Mouse (Mus musculus) limb, embryonic 14.5 days (tissue): ENCODE results near the gene Mrpl57. TPM values are rescaled to one million over a fixed set of nuclear protein-coding genes. Genes with fewer than 3 reads are reported as not detected.
A peak's percentile ranks its signal among the peaks of the same experiment; 100 is the strongest.

Experiments
- ATAC-seq: fragments of 200-750 bp; cut with Nextera tagmentation; 2 replicates; pipeline ENCODE4 v1.8.0; 2017; ENCODE audit warnings: low read depth, moderate number of reproducible peaks, moderate TSS enrichment; ENCODE audit not compliant: low FRiP score
- DNase-seq: peaks from one replicate; pipeline ENCODE4 v3.0.0-alpha.2; 2015; ENCODE audit warnings: low spot score
- H3K27ac ChIP-seq: fragments of 300-500 bp; sonication (generic); replicated peaks from 2 replicates; pipeline ENCODE4 v1.5.1; 2014; ENCODE audit warnings: low read depth, mild to moderate bottlenecking, low read length, moderate library complexity, mixed read lengths
- H3K27me3 ChIP-seq: fragments of 300-500 bp; sonication (generic); 2 replicates; pipeline ENCODE4 v1.6.1; 2014; ENCODE audit warnings: low read length, mixed read lengths; ENCODE audit not compliant: control insufficient read depth, insufficient read depth
- H3K36me3 ChIP-seq: fragments of 300-500 bp; sonication (generic); 2 replicates; pipeline ENCODE4 v1.6.1; 2014; ENCODE audit warnings: mild to moderate bottlenecking, low read length, moderate library complexity, mixed read lengths; ENCODE audit not compliant: control insufficient read depth, insufficient read depth
- H3K4me1 ChIP-seq: fragments of 300-500 bp; sonication (generic); 2 replicates; pipeline ENCODE4 v1.6.1; 2014; ENCODE audit warnings: antibody characterized with exemption, low read length, mixed read lengths; ENCODE audit not compliant: control insufficient read depth, insufficient read depth
- H3K4me2 ChIP-seq: fragments of 300-500 bp; sonication (generic); replicated peaks from 2 replicates; pipeline ENCODE4 v1.6.1; 2014; ENCODE audit warnings: low read depth, mild to moderate bottlenecking, low read length, moderate library complexity; ENCODE audit not compliant: severe bottlenecking
- H3K4me3 ChIP-seq: fragments of 300-500 bp; sonication (generic); replicated peaks from 2 replicates; pipeline ENCODE4 v1.5.1; 2014; ENCODE audit warnings: low read length
- H3K9ac ChIP-seq: fragments of 300-500 bp; sonication (generic); 2 replicates; pipeline ENCODE4 v1.6.1; 2014; ENCODE audit warnings: mild to moderate bottlenecking, low read depth, low read length, moderate library complexity; ENCODE audit not compliant: severe bottlenecking
- H3K9me3 ChIP-seq: fragments of 300-500 bp; sonication (generic); 2 replicates; pipeline ENCODE4 v1.6.1; 2016; ENCODE audit warnings: low read length; ENCODE audit not compliant: control insufficient read depth
- POLR2A ChIP-seq: fragments of 200-500 bp; IDR thresholded peaks from 2 replicates; pipeline ENCODE4 v1.8.0; 2012; ENCODE audit warnings: inconsistent platforms, mild to moderate bottlenecking, moderate library complexity, borderline replicate concordance; ENCODE audit not compliant: insufficient read depth, insufficient read length; ENCODE audit errors: extremely low read depth
- WGBS: fragments of 180-500 bp; shearing (Covaris S2); extraction: QIAGEN DNeasy Blood & Tissue Kit; methylation state at CpG from one replicate; pipeline ENCODE4 v1.1.7; 2014; 5-methylcytosine and 5-hydroxymethylcytosine counted together
- polyA plus RNA-seq, 2 experiments: library from polyadenylated mRNA; depleted of rRNA in 1 of 2; stranded (reverse) in 1 of 2; unstranded in 1 of 2; fragments of >200 nt; fragmentation: Nextera tagmentation in 1 of 2; extraction: Ambion mirVana in 1 of 2; gene quantifications; 2 replicates each; pipeline versions ENCODE4 v1.2.1 to v1.2.3; 2012 to 2014

The Mrpl57 gene
- polyA plus RNA-seq (2012; rRNA removed) (71.9 and 73.2 TPM in 2 replicates), polyA plus RNA-seq (2014; fragmentation: Nextera tagmentation; extraction: Ambion mirVana) (152 and 162 TPM in 2 replicates)

GRCm38 (mm10) chr14:57825788-57826751 lies at the start of gene Mrpl57, which contains the start of gene Ska3:
Mrpl57 (plus strand) TSS chr14:57826234.
Ska3 (minus strand) TSS chr14:57826185.
- Histone ChIP-seq H3K9me3 (no peaks in the 10 kb centered on the region), H3K4me3 (peak within 1 kb of the TSS; percentile 82), H3K36me3 (peaks cover 22% of the 10 kb centered on the region), H3K27me3 (no peaks in the 10 kb centered on the region), H3K4me1 (peaks cover 16% of the 10 kb centered on the region), H3K9ac (peak within 1 kb of the TSS; percentile 91), H3K27ac (peak within 1 kb of the TSS; percentile 90), H3K4me2 (peak within 1 kb of the TSS; percentile 76)
- peak; percentile 94 for ATAC-seq
- peak; percentile 93; the same call in 1 of the 2 replicates for TF ChIP-seq POLR2A
- WGBS = under 1% methylated on average over 85 of the region's 96 CpGs
- peak; percentile 94 for DNase-seq

GRCm38 (mm10) chr14:57787406-57787805 lies 38.6 kb upstream of the Mrpl57 start:
- Histone ChIP-seq H3K9ac (no peak overlapping the region), H3K4me3 (no peak overlapping the region), H3K9me3 (no peaks in the 10 kb centered on the region), H3K4me1 (no peaks in the 10 kb centered on the region), H3K36me3 (no peaks in the 10 kb centered on the region), H3K4me2 (no peak overlapping the region), H3K27me3 (no peaks in the 10 kb centered on the region), H3K27ac (no peak overlapping the region)
- TF ChIP-seq POLR2A = no peak
- DNase-seq (no peak), ATAC-seq (no peak)
- 59% methylated on average over 4 of the region's 4 CpGs for WGBS

GRCm38 (mm10) chr14:57789311-57789710 lies 36.7 kb upstream of the Mrpl57 start:
- no peak for TF ChIP-seq POLR2A
- DNase-seq = no peak
- Histone ChIP-seq H3K4me1 (no peaks in the 10 kb centered on the region), H3K36me3 (no peaks in the 10 kb centered on the region), H3K4me3 (no peak overlapping the region), H3K9ac (no peak overlapping the region), H3K9me3 (no peaks in the 10 kb centered on the region), H3K4me2 (no peak overlapping the region), H3K27me3 (no peaks in the 10 kb centered on the region), H3K27ac (no peak overlapping the region)
- ATAC-seq = no peak
- WGBS = 58% methylated on average over 2 of the region's 2 CpGs

GRCm38 (mm10) chr14:57789759-57790158 lies 36.3 kb upstream of the Mrpl57 start:
- no peaks in the 10 kb centered on the region for H3K4me1 ChIP-seq
- 91% methylated on average over 8 of the region's 9 CpGs for WGBS

GRCm38 (mm10) chr14:57791171-57791570 lies 34.9 kb upstream of the Mrpl57 start:
- Histone ChIP-seq H3K4me2 (no peak overlapping the region), H3K27me3 (no peaks in the 10 kb centered on the region), H3K36me3 (no peaks in the 10 kb centered on the region), H3K4me3 (no peak overlapping the region), H3K9me3 (no peaks in the 10 kb centered on the region), H3K9ac (no peak overlapping the region), H3K27ac (no peak overlapping the region), H3K4me1 (no peaks in the 10 kb centered on the region)
- TF ChIP-seq POLR2A = no peak
- ATAC-seq = no peak
- DNase-seq = no peak
- WGBS = 75% methylated on average over 4 of the region's 4 CpGs

More at GRCm38 (mm10) chr14:57789759-57790158, 36.3 kb upstream of the Mrpl57 start:
- Histone ChIP-seq H3K4me3 (no peak overlapping the region), H3K27ac (no peak overlapping the region), H3K9ac (no peak overlapping the region), H3K9me3 (no peaks in the 10 kb centered on the region), H3K27me3 (no peaks in the 10 kb centered on the region), H3K4me2 (no peak overlapping the region), H3K36me3 (no peaks in the 10 kb centered on the region)
- DNase-seq (no peak), ATAC-seq (no peak)
- no peak for TF ChIP-seq POLR2A
